Mouse (Mus musculus) kidney, postnatal 36 days (tissue): ENCODE measurements at regions not wholly inside any gene's neighbourhood (a gene's known extent, or its start where the extent isn't known, plus 50 kb on each side); places are given as distances from the start of the nearest gene placed in this dataset.

Source experiments
- DNase-seq, 2 experiments: peaks; one replicate each; pipeline ENCODE4 v3.0.0; 2021 to 2022; ENCODE audit warnings: mixed read lengths in 2 of 2

DNA sequence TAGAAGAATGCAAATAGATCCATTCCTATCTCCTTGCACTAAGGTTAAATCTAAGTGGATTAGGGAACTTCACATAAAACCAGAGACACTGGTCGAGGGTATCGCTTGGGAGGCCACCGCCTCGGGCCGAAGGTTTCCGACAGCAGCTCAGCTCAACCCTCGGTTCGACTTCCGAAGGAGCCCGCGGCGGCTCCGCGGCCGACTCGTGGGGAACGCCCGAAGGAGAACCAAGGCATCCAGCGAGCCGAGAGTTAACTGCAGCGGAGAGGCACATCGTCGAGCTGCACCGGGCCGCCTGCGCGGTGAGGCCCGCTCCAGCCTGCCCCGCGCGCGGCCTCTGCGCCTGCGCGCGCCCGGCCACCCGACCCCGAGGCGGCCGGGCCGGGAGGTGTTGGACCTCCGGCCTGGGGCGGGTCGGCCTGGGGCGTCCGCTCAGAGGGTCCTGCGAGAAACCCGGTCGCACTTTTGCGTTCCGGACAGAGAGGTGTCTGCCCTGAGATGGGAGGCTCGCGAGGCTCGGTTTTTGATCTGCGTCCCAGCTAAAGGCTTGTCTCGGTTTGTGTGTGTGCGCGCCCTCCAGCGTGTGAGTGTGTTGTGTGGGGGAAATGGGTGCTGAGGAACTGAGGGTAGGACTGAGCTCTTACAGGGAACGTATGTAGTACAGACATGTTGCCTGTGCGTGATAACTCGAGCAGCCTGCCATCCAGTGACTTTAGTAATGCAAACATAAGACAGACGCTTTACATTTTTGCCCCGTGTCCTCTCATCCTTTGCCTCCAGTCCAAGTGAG is 50.9 kb upstream of the Vmn2r9 start:
- peak; percentile 0 to 12 for DNase-seq
